Mouse (Mus musculus): ENCODE measurements at regions not wholly inside any gene's neighbourhood (a gene's known extent, or its start where the extent isn't known, plus 50 kb on each side); places are given as distances from the start of the nearest gene placed in this dataset.

DNA sequence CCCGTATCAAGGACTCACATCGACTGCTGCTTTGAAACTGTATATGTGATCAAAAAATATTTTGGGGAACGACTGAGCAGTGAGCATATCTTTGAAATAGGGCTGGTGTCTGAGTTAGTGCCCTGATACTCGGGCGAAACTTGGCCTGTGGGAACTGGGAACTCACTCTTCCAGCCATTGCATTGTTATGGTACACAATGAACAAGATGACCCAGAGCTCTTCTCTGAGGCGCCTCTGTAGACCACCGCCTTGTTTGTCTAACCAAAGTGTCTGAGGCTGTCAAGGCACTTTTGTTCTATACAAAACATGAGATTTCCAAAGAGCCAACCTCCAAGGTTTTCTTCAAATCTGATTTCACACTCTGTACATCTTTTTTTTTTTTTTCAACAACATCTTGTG, 201.5 kb downstream of the Cog6 start:
- in situ Hi-C loops (cut with MboI, MseI) = no loop called here

DNA sequence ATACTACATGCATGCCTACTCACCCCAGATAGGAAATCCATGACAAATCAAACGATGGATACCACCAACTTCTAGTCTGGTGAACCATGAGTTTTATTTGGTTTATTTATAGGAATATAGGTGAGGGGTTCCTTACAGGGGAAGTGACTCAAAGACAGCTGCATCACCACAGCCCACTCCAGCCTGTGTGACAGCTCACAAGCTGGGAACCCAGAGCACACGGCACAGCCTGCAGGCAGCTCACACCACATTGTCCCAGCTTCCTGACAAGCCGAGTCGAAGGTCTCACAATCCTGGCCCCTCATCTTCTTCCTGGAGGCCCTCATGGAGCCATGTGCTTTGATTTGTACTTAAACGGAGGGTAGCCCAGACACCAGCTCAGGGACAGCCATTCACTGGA, 214.7 kb downstream of the Cog6 start:
- in situ Hi-C loops (cut with MboI, MseI) = no loop called here

DNA sequence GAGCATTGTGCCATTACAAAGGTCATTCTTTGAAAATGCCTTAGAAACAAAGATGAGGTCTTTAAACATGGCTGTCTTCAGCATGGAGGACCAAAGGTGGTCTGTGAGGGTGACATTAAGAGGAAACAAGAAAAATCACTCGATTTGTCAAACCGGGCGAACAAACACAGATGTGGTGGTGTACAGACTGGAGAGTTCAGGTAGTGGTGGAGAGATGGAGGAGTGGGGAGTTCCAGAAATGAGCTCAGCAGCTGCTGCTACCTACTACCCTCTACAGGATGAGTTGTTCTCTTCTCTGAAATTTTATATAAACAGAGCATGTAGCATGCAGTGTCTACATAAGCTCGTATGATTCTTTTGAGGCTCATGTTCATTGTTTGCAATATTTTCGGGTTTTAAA, 215.6 kb downstream of the Cog6 start:
- in situ Hi-C loops (cut with MboI, MseI) = no loop called here

DNA sequence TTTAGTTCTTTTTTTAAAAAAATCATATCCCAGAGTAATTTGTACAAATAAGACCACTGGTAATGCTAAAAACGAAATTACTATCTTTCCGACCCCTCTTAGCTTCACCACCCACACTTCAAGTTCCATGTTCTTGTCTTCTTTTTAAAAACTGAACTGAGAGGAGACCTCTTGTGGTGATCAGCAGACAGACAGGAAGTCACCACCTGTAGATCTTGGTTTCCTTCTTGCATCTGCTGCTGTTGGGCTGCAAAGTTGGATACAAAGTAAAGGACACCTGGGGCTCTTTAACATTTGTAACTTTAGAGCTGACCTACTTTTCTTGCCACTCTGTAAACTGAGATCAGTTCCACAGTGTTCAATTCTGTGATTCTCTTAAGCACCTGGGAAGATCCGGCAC, 216.4 kb downstream of the Cog6 start:
- in situ Hi-C loops (cut with MboI, MseI) = no loop called here

DNA sequence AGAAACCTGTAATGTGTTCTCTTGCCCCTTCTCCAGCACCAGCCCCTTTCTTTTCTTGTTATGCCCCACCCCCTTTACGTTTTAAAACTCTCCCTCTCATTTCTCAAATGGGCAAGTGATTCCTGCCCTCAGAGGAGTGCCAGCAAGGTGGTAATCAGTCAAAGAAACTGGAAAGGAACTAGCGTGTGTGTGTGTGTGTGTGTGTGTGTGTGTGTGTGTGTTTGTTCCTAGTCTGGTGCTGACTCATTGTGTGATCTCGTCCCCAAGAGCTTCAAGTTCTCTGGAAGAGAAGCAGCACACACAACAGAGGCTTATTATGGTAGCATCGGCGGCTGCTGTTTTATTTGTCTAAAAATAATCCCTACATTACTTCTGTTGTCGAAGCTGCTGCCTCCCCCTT, 219.2 kb downstream of the Cog6 start:
- in situ Hi-C loops (cut with MboI, MseI) = loop anchor here in 1 of 2 experiments (25.0 kb wide), 1 partner anchor 1914 kb away; the partner anchor contains the start of gene Gm21958

DNA sequence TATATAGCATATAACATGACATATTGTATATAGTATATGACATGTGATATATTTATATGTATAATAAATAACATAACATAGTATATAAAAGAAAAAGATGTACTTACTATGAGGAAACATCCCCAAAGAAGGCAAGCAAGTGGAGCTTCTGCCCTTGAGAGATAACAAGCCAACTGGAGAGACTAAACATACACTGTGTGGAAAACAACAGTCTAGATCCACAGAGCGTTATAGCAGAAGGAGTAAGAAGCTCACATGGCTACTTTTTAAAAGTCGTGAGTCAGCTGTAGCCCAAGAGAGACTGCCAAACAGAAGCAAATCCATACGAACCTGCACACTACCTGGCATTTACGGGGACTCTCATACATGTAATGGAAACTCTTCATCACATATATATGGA, 219.9 kb downstream of the Cog6 start:
- in situ Hi-C loops (cut with MboI, MseI) = loop anchor here in 1 of 2 experiments (25.0 kb wide), 1 partner anchor 1915 kb away; the partner anchor contains the start of gene Gm21958

DNA sequence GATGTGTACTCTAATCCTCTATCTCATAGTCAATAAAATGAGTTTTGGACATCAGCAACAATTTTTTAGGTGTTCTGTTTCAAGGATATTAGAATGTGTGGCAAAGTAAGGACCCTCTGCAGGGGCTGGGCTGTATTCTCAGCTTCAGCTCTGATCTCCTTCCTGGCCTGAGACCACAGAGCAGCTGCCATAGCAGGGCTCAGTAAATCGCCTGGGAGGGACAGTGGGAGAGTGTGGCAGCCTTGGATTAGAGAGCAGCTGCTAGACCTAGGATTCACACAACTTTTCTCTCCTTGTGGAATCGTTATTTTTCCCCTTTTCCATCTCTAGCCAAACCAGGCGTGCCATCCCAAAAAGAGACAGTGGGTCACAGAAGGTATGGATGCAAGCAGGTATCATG, 222.8 kb downstream of the Cog6 start:
- in situ Hi-C loops (cut with MboI, MseI) = loop anchor here in 1 of 2 experiments (5.0 to 25.0 kb wide), 2 partner anchors 48 to 1918 kb away; partner anchors contain the start of gene Gm21958

DNA sequence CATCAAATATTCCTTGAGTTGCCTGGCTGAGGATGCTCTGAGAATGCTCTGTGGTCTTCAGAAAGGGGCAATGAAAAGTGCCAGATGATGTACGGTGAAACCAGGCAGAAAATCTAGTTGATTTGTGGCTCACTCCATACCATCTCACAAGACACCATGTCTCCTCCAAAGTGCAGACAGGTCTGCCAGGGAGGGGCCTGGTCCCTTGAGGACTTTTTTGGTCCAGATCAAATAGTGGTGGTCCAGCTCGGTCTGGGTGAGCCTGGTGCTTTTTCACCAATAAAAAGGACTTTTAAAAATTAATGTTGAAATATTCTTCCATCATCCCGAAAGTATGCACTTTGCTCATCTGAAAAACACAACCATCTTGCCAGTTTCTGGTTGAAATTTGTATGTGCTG, 224.2 kb downstream of the Cog6 start:
- in situ Hi-C loops (cut with MboI, MseI) = loop anchor here in 1 of 2 experiments (5.0 to 25.0 kb wide), 2 partner anchors 50 to 1920 kb away; partner anchors contain the start of gene Gm21958

DNA sequence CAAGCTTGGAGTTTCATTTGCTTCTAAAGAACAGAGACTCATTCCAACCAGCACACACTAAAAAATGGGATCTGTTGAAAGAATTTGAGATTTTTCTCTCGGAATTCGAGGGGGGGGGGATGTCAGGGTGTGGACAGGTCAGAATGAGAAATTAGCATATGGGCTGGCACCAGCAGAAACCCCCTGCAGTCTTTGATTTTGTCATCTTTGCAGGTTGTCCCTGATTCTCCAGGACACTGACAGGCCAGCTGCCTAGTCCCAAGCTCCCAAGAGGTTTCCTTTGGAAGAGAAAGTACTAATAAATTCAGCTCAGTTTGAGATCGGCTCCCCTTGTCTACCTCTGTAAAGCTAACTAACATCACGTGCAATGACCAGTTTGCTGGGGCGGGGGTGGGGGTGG, 224.9 kb downstream of the Cog6 start:
- in situ Hi-C loops (cut with MboI, MseI) = loop anchor here in 1 of 2 experiments (5.0 to 25.0 kb wide), 2 partner anchors 50 to 1920 kb away; partner anchors contain the start of gene Gm21958

DNA sequence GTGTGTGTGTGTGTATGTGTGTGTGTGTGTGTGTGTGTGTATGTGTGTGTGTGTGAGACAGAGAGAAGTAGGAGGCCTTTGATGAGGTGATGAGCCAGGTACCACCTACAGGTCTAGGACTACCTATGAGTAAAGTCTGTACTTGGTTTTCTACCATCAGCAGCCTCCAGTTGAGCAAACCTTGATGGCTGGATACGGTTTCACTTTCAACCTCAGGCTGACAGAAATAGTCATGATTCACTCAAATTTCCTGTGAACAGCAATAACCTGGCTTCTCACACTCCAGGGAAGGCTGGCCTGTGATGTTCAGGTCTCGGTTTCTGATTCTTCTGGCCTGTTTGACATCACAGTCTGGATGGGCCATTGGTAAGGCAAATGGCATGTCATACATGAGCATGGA, 226.1 kb downstream of the Cog6 start:
- in situ Hi-C loops (cut with MboI, MseI) = loop anchor here in 1 of 2 experiments (5.0 to 25.0 kb wide), 2 partner anchors 51 to 1921 kb away; partner anchors contain the start of gene Gm21958

DNA sequence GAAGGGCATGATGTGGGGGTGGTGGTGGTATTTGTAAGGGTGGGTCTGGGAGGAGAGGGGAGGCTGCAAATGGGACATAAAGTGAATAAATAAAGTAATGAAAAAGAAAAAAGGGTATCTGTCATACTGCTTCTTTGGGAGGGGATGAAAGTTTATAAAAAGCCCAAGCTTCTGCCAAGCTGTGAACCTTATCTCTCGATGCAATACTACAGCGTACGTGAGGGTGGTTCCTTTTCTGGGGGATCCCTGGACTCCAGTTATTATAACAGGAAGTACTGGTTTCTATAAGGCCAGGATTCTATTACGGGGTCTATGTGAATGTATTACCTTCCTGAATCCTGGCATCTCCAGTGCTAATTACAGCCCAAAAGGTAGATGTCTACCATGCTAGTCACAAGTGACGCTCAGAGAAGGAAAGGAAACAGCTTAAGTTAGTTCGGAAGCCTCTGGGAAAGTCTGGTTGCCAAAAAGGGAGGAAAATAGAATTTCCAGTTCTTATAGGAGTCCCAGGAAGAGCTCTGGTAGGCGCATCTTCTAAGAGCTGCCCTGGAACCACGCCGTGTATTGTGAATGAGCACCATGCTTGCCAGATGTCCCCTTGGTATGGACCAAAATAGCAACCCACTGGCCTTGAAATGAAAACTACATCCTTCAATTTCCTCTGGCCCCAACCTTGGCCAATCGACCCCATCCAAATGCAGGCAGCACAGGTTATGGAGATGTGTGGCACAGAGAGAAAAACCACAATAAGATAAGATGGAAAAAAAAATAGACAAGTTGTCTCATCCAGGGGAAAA, 228.9 kb downstream of the Cog6 start:
- in situ Hi-C loops (cut with MboI, MseI) = loop anchor here in 1 of 2 experiments (25.0 kb wide), 1 partner anchor 1924 kb away; the partner anchor contains the start of gene Gm21958

DNA sequence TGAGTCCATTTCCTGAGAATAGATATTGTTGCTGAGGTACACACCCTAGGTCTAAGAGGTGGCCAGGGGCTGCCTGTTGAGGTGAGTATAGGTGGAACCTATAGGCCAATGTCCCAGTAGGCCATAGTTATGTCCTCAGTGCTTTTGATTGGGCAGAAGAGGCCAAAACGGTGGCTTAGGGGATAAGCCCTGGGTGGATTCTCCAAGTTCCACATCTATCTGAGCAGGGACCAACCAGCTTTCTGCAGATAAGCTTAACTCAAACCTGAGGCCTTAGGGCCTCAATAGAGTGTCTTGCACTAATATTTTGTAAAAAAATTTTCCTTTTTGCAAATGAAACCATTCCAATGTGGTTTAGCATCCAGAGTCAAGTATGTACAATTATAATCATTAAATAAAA, 231.4 kb downstream of the Cog6 start:
- in situ Hi-C loops (cut with MboI, MseI) = loop anchor here in 1 of 2 experiments (25.0 kb wide), 1 partner anchor 1927 kb away; the partner anchor contains the start of gene Gm21958

DNA sequence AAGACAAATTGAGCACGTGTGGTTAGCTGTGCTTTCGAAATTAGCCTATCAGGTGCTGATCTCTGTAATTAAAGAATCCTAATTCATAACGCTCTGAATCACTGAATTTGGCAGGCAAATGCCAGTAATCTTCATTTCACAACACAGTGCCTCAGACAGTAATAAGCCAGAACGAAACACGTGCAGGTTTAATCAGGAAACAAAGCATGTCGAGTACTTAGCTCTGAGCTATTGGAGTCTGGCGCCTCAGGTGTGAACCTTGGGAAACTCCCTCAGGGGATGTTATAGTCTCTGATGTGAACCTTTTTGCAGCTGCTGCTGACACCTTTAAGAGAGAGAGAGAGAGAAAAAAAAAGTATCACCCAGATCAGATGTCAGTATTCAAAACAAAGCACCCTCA, 232.6 kb downstream of the Cog6 start:
- in situ Hi-C loops (cut with MboI, MseI) = loop anchor here in 1 of 2 experiments (25.0 kb wide), 1 partner anchor 1928 kb away; the partner anchor contains the start of gene Gm21958

DNA sequence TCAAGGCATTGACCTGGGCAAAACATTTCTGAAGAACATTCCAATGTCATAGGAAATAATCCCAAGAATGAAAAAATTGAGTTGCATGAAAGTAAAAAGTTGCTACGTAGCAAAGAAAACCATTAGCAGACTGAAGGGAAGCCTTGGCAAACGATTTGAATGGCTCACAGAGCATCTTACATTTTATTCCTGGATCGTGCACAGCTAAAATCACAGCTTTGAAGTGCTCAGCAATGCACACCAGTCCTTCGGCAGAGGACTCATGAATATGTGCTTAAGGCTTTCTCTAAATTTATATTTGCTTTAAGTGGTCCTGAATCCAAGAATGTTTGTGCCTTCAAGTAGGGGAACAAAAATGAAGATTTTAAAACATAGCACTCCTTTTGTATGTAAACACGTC, 234.5 kb downstream of the Cog6 start:
- in situ Hi-C loops (cut with MboI, MseI) = loop anchor here in 1 of 2 experiments (25.0 kb wide), 1 partner anchor 1930 kb away; the partner anchor contains the start of gene Gm21958

DNA sequence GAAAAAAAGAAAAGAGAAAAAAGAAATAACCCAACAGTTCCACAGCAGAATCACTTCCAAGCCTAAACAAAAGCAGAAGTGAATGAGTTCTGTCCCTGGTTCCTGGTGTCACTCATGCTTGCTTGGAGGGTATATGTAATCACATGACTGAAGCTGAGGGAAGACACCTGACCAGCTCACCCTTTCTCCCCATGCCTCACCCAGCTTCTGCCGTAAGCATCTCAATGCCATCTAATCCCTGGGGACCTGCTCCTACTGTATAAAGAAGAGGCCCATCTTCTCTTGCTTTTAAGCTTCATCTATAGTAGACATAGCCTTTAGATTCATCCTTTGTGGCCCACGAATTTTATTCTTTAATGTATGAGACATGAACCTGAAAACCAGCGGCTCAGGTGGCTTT, 235.5 kb downstream of the Cog6 start:
- in situ Hi-C loops (cut with MboI, MseI) = loop anchor here in 1 of 2 experiments (25.0 kb wide), 1 partner anchor 1931 kb away; the partner anchor contains the start of gene Gm21958

DNA sequence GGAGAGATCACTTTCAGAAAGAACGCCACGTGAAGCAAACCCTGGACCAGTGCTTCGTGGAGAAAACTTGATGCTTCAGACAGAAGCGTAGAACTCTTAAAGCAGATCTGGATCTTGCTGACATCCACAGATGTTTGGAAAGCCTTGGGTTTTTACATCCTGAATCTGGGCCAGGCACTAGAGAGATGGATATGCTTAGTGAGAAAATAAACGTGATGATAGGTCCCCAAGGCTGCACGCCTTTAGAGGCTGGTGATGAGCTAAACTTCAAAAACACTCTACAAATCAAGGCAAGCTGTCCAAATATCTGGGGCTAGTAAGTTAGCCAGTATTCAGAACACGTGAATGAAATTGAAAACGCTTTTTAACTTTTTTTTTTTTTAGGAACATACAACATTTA, 236.7 kb downstream of the Cog6 start:
- in situ Hi-C loops (cut with MboI, MseI) = loop anchor here in 1 of 2 experiments (25.0 kb wide), 1 partner anchor 1932 kb away; the partner anchor contains the start of gene Gm21958

DNA sequence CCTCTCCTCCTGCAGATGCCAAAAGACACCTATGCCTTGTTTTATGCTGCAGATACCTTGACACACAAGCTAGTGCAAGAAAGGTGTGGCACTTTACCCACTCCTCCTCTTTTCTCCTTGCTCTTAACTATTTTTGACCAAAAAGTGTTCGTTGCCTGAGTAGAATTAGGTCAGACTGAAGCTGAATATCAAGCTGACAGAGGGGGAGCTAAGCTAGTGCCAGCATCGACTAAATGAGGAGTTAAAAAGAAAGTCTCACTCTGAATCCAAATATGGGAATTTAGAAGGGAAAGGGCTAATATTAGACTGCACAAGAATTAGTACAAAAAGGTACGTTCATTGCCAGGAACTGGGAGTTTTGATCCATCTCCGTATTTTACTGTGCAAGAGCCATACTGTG, 241.2 kb downstream of the Cog6 start:
- in situ Hi-C loops (cut with MboI, MseI) = loop anchor here in 1 of 2 experiments (25.0 kb wide), 1 partner anchor 1936 kb away; the partner anchor contains the start of gene Gm21958

DNA sequence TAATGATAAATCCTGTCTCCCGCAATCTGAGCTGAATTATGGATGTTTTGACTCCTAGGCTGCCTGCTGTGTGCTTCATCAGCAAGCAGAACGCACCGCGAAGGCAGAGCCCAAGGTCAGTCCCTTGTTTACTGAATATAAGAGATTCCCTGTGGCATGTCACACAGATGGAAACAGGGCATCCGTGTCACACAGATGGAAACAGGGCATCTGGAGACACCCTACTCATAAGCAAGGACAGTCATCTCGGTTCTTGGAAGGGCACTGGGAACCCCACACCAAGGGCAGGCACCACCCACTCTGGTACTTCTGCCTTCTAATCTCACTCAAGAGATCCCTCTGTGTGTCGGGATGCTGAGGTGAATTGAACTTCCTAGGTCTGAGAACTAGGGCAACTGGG, 241.9 kb downstream of the Cog6 start:
- in situ Hi-C loops (cut with MboI, MseI) = loop anchor here in 1 of 2 experiments (25.0 kb wide), 1 partner anchor 1937 kb away; the partner anchor contains the start of gene Gm21958

DNA sequence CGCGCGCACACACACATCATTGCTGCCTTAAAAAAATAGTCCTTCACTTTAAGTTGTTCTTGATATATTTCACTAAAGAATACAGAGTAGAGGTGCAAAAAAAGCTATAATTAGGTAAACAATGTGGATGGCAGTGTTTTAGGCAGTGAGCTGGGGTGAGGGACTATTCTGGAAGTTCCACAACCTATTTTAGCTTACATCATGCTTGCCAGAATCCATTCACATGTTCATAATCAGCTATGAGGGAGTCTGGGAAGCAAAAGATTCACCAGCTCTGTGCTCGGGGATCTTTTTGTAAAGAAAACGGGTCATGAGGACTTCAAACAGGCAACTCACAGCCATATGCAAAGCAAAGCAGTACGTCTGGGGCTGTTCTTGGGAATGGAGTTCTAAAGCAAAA, 242.3 kb downstream of the Cog6 start:
- in situ Hi-C loops (cut with MboI, MseI) = loop anchor here (5.0 to 25.0 kb wide), 2 partner anchors 107 to 1938 kb away; partner anchors contain the start of gene Gm21958 (in 1 of the 2)

DNA sequence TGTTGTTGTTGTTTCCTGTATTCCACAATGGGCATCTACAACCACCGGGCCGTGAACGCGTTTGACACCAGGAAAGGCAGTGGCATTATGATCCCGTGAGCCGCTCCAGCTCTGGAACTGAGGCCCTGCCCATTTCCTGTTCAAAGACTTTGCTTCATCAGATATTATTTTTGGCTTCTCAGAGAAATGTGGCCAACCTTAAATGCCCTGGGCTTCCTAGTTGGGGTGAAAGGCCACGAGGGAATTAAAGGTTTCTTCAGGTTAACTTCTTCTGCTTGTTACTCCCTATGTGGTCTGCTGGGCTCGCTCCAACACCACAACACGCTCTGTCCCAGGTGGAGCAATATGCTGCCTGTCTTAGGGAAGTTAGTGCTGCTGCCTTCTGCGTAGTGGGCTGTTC, 249.8 kb downstream of the Cog6 start:
- in situ Hi-C loops (cut with MboI, MseI) = loop anchor here in 1 of 2 experiments (10.0 kb wide), 1 partner anchor 132 kb away; no protein-coding TSS in a partner anchor

DNA sequence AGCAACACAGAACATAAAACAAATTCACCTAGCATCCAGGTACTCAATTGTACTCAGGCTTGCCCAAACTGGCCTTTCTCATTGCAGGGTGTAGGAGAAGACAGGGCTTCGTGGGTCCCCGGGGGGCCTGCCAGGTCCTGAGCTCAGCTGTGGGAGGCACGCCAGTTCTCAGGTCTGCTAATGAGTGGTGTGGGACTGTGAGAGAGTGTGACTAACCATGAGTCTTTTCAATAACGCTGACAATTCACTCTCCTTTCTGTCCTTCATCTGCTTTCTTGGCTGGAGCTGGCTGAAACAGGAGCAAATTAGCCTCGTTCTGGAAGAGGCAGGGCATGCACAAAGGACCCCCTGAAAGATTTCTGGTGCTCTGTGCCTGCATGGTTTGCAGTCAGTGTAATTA, 250.2 kb downstream of the Cog6 start:
- in situ Hi-C loops (cut with MboI, MseI) = loop anchor here in 1 of 2 experiments (10.0 kb wide), 1 partner anchor 132 kb away; no protein-coding TSS in a partner anchor

DNA sequence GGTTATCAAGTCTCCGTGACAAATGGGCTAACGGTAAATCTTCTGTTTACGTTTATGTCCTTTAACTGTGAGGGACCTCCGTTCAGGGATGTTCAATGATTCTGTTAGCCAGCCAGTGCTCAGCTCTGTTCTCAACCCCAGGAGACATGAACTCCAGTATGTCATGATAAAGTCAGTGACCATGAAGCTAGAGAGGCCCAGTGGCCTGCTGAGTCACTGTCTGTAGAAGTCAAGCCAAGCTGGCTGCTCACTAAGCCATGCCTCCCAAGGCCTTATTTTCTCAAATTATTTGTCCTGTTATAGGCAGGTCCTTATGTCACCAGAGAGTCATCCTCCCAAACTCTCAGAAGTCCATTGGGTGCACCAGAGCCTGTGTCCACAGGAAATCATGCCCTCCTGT, 252.9 kb downstream of the Cog6 start:
- in situ Hi-C loops (cut with MboI, MseI) = loop anchor here in 1 of 2 experiments (10.0 kb wide), 1 partner anchor 129 kb away; no protein-coding TSS in a partner anchor

Measured in T-helper 17 cell (primary cell).